Mouse (Mus musculus) mature B cell (primary cell): ENCODE measurements around the gene Klf2.

ENCODE experiments used
- in situ Hi-C: fragments of 300-500 bp; cut with MboI; formaldehyde crosslinking; loops from 2 replicates; pipeline ENCODE4 v1.14.3; 2019

The Klf2 gene

DNA sequence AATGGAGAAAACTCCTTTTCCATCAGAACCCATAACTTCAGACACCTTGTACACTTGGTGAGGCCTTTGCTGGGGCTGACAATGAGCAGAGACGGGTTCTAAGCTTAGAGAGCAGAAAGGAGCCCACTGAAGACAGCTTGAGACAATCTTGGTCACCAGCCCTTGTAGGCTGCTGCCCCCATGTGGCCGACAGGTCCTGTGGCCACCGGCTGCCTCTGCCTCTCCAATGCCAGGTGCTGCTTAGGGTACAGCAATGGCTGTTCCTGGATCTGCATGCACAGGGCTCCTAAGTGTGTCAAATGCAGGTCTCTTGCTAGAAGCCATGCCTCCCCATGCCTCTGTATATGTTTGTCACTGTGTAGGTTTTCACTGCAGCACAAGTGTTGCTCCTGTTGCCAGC is 47.0 kb downstream of the Klf2 start:
- in situ Hi-C loops: loop anchor here (5.0 to 10.0 kb wide), 2 partner anchors 99 to 191 kb away; no protein-coding TSS in a partner anchor

DNA sequence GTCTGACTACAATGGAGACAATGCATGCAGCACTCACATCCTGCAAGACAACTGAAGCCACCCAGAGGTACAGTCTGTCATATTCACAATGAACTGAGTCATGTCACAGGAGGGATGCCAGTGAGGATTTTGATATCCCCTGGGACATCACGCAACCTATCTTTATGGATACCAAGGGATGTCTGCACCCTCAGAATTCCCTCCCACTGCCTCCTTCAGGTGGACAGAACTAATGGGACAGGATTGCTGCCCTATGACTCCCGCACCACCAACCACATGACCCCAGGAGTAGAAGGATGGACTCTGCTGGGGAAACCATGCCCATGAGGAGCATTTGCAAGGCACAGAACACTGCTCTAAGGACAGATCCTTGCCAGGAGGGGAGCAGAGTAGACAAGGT is 47.6 kb downstream of the Klf2 start:
- in situ Hi-C loops: loop anchor here (5.0 to 10.0 kb wide), 2 partner anchors 99 to 192 kb away; no protein-coding TSS in a partner anchor
